Mouse (Mus musculus) heart, embryonic 12.5 days (tissue): ENCODE data around the gene Pth1r. TPM values are rescaled to one million over a fixed set of nuclear protein-coding genes. Genes with fewer than 3 reads are reported as not detected.
A peak's percentile ranks its signal among the peaks of the same experiment; 100 is the strongest.

ENCODE experiments used
- ATAC-seq: fragments of 200-750 bp; cut with Nextera tagmentation; 2 replicates; pipeline ENCODE4 v1.8.0; 2017; ENCODE audit warnings: moderate TSS enrichment, moderate library complexity; ENCODE audit not compliant: insufficient number of reproducible peaks, low FRiP score
- H3K27ac ChIP-seq: fragments of 300-500 bp; sonication (generic); 2 replicates; pipeline ENCODE4 v1.5.1; 2016; ENCODE audit warnings: mild to moderate bottlenecking, moderate library complexity; ENCODE audit not compliant: poor library complexity, severe bottlenecking
- H3K27me3 ChIP-seq: fragments of 300-500 bp; sonication (generic); replicated peaks from 2 replicates; pipeline ENCODE4 v1.6.1; 2016; ENCODE audit warnings: mild to moderate bottlenecking, moderate library complexity
- H3K36me3 ChIP-seq: fragments of 300-500 bp; sonication (generic); 2 replicates; pipeline ENCODE4 v1.6.1; 2016; ENCODE audit warnings: mild to moderate bottlenecking, moderate library complexity
- H3K4me1 ChIP-seq: fragments of 300-500 bp; sonication (generic); replicated peaks from 2 replicates; pipeline ENCODE4 v1.6.1; 2016; ENCODE audit warnings: mild to moderate bottlenecking
- H3K4me2 ChIP-seq: fragments of 300-500 bp; sonication (generic); 2 replicates; pipeline ENCODE4 v1.6.1; 2016; ENCODE audit warnings: mild to moderate bottlenecking, moderate library complexity
- H3K4me3 ChIP-seq: fragments of 300-500 bp; sonication (generic); 2 replicates; pipeline ENCODE4 v1.5.1; 2016; ENCODE audit warnings: mild to moderate bottlenecking
- H3K9ac ChIP-seq: fragments of 300-500 bp; sonication (generic); 2 replicates; pipeline ENCODE4 v1.6.1; 2016; ENCODE audit warnings: mild to moderate bottlenecking, moderate library complexity
- H3K9me3 ChIP-seq: fragments of 300-500 bp; sonication (generic); replicated peaks from 2 replicates; pipeline ENCODE4 v1.6.1; 2016; ENCODE audit warnings: mild to moderate bottlenecking, moderate library complexity
- WGBS: fragments of 180-500 bp; shearing (Covaris S2); methylation state at CpG from one replicate; pipeline ENCODE4 v1.1.7; 2016; 5-methylcytosine and 5-hydroxymethylcytosine counted together
- polyA plus RNA-seq: library from polyadenylated mRNA; unstranded; fragments of >200 nt; fragmentation: Nextera tagmentation; extraction: Ambion mirVana; gene quantifications from 2 replicates; pipeline ENCODE4 v1.2.1, GENCODE M21; 2016

Pth1r gene
- polyA plus RNA-seq, 1 experiment from 2014 or later, result 45.8 TPM

DNA sequence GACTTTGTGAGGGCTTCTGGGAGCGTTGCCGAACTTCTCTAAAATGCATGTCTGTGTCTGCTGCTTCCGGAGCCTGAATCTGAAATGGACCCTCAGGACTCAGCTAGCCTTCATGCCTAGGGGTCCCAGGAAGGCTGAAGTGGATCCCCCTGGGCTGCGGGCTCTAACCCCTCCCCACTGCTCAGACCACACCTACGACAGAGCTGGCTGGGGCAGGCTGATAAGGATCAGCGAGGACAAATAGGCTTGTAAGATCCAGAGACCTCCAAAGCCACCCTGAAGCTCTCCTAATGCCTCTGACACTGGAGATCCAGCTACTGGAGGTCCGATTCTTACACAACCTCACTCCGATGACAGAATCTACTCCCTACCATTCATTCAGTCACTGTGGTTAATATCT, 13.8 kb downstream of the Pth1r start:
- no peaks in the 10 kb centered on the region; the same call in 1 of the 2 replicates for H3K27me3 ChIP-seq
- H3K4me2 ChIP-seq, result peak overlapping the region; percentile 74
- no peak for ATAC-seq
- H3K4me3 ChIP-seq, result peak overlapping the region; percentile 49
- 0 out of 2 replicates have a peak, but pooled peaks cover 21% of the 10 kb centered on the region for H3K36me3 ChIP-seq
- 13% methylated on average over 8 of the region's 8 CpGs for WGBS
- H3K9ac ChIP-seq, result peak overlapping the region; percentile 67
- H3K9me3 ChIP-seq, result no peaks in the 10 kb centered on the region
- H3K27ac ChIP-seq, result peak overlapping the region; percentile 52; the same call in 1 of the 2 replicates
- peaks cover 74% of the 10 kb centered on the region for H3K4me1 ChIP-seq

DNA sequence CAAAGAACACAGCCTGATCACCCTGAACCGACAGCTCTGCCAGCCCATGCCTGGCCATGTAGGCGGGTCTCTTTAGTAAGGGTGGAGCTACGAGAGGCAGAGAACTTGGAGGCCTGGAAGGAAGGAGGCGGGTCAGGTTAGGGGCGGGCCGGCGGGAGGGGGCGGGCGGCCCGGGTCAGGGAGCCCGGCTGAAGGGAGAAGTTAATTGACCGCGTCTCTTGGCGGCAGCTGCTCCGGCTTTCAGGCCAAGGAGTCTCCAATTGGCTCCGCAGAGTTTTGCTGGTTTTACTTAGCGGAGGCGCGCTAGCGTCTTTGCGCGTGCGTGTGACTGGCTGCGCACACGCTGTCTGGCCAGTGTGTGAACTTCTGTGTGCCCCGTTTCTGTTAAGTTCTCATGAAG, 14.3 kb downstream of the Pth1r start:
- peak overlapping the region; percentile 74 for H3K4me2 ChIP-seq
- H3K27me3 ChIP-seq, result no peaks in the 10 kb centered on the region; the same call in 1 of the 2 replicates
- peak overlapping the region; percentile 52; the same call in 1 of the 2 replicates for H3K27ac ChIP-seq
- peaks cover 24% of the 10 kb centered on the region for H3K36me3 ChIP-seq
- H3K9me3 ChIP-seq, result no peaks in the 10 kb centered on the region
- peaks cover 73% of the 10 kb centered on the region for H3K4me1 ChIP-seq
- H3K9ac ChIP-seq, result peak overlapping the region; percentile 67
- WGBS, result under 1% methylated on average over 26 of the region's 26 CpGs
- ATAC-seq, result peak; percentile 87
- peak overlapping the region; percentile 49 for H3K4me3 ChIP-seq

DNA sequence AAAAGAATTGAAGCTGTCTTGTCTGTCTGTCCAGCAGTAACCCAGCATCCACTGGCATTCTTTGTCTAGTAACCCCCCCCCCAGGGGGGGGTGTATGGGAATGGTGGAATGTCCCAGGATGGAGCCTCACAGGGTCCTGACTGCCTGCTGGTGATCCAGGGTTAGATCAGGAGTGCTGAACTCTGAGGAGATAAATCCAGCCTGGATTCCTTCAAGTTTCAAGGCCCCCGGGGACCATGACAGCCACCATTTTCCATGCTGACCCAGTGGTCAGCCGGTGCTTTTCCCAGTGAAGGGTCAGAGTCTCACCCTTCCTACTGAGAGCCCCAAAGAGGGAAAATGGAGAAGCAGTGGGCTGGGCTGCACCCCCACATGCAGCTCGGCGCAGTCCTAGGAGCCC, 15.1 kb downstream of the Pth1r start:
- H3K4me1 ChIP-seq, result peaks cover 67% of the 10 kb centered on the region
- H3K4me3 ChIP-seq, result no peak overlapping the region
- peaks cover 31% of the 10 kb centered on the region for H3K36me3 ChIP-seq
- peak overlapping the region; percentile 74 for H3K4me2 ChIP-seq
- peak overlapping the region; percentile 67 for H3K9ac ChIP-seq
- no peaks in the 10 kb centered on the region for H3K9me3 ChIP-seq
- WGBS, result 54% methylated on average over 4 of the region's 4 CpGs
- ATAC-seq, result no peak
- peaks cover 4% of the 10 kb centered on the region for H3K27me3 ChIP-seq
- no peak overlapping the region for H3K27ac ChIP-seq

DNA sequence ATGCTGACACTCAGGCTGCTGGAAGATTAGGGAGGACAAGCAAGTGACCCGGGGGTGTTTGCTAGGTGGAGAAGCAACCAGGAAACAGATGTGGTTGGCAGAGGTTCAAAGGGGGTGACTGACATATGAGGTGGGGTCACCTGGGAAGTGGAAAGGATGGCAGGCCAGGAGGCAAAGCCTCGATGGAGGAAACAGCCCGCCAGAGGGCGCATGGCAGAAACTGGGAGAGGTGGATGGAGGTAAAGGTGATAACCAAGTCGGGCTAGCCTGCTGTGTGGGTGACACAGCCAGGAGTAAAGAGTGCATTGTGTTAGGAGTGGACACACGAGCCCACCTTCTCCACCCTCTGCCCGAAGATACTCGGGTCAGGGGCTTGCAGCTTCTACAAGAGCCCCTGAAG, 17.1 kb downstream of the Pth1r start:
- Histone ChIP-seq H3K4me3 (no peak overlapping the region), H3K27ac (no peak overlapping the region), H3K27me3 (peaks cover 7% of the 10 kb centered on the region), H3K9me3 (no peaks in the 10 kb centered on the region), H3K36me3 (peaks cover 52% of the 10 kb centered on the region), H3K4me2 (no peak overlapping the region), H3K4me1 (peaks cover 59% of the 10 kb centered on the region), H3K9ac (no peak overlapping the region)
- 20% methylated on average over 8 of the region's 8 CpGs for WGBS
- ATAC-seq, result no peak

DNA sequence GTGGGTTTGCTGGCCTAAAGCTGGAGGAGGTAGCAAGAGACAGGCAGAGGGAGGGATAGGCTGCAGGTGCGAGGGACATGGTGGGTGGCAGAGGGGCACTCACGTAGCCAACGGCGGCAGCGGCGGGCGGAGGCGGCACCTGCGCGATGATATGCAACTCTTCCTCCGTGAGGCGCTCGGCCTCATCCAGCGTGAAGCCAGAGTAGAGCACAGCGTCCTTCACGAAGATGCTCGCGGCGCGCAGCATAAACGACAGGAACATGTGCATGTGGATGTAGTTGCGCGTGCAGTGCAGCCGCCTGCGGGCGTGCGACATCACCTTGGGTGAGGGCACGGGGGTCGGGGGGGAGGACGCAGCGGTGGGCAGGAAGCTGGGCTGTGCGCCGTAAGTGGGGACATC, 20.1 kb downstream of the Pth1r start:
- H3K9ac ChIP-seq, result no peak overlapping the region
- 54% methylated on average over 32 of the region's 33 CpGs for WGBS
- peaks cover 32% of the 10 kb centered on the region for H3K4me1 ChIP-seq
- peaks cover 7% of the 10 kb centered on the region for H3K27me3 ChIP-seq
- ATAC-seq, result no peak
- H3K9me3 ChIP-seq, result no peaks in the 10 kb centered on the region
- no peak overlapping the region for H3K27ac ChIP-seq
- no peak overlapping the region for H3K4me3 ChIP-seq
- H3K36me3 ChIP-seq, result peaks cover 77% of the 10 kb centered on the region
- H3K4me2 ChIP-seq, result no peak overlapping the region

DNA sequence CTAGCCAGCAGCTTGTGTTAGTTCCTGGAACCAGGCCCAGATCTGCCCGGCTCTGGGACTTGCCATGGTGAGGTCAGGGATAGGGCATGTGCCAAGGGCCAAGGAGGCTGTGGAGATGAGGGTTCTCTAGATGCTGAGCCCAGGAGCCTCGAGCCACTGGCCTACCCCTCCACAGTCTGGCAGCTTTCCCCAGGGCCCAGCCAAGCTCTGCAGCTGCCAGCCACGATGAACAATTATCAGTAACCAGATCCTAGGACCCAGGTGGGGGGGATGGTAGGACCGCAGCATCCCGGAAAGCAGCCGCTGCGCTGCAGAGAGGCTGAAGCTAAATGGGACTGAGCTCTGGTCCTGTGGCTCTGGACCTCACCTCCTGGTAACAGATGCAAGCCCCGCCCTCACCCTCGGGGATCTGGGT, 21.2 kb downstream of the Pth1r start:
- Histone ChIP-seq H3K27me3 (peaks cover 7% of the 10 kb centered on the region), H3K27ac (no peak overlapping the region), H3K4me2 (no peak overlapping the region), H3K9me3 (no peaks in the 10 kb centered on the region), H3K9ac (no peak overlapping the region), H3K4me3 (no peak overlapping the region), H3K4me1 (peaks cover 21% of the 10 kb centered on the region), H3K36me3 (peaks cover 83% of the 10 kb centered on the region)
- ATAC-seq, result no peak
- WGBS, result 34% methylated on average over 9 of the region's 9 CpGs

DNA sequence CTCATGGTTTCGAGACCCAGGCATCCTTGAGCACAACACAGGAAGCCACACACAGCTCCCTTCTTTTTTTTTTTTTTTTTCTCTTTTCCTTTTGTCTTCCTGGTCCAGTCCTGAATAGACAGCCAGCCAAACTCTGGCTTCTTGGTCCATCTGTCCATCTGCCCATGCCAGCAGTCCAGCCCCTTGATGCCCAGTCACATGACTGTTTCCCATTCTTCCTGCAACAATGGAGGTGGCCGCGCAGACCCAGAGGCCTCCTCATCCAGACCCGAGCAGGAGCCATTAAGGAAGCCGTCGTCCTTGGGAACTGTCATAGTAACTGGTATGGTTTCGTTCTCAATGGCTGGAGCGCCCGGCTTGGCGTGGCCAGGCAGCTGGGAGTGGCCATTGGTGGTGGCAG, 24.9 kb downstream of the Pth1r start:
- Histone ChIP-seq H3K9ac (no peak overlapping the region), H3K4me2 (no peak overlapping the region), H3K27me3 (peaks cover 4% of the 10 kb centered on the region), H3K9me3 (no peaks in the 10 kb centered on the region), H3K4me1 (peaks cover 24% of the 10 kb centered on the region), H3K27ac (no peak overlapping the region), H3K4me3 (no peak overlapping the region), H3K36me3 (peaks cover 54% of the 10 kb centered on the region)
- WGBS, result 87% methylated on average over 10 of the region's 10 CpGs
- no peak for ATAC-seq

DNA sequence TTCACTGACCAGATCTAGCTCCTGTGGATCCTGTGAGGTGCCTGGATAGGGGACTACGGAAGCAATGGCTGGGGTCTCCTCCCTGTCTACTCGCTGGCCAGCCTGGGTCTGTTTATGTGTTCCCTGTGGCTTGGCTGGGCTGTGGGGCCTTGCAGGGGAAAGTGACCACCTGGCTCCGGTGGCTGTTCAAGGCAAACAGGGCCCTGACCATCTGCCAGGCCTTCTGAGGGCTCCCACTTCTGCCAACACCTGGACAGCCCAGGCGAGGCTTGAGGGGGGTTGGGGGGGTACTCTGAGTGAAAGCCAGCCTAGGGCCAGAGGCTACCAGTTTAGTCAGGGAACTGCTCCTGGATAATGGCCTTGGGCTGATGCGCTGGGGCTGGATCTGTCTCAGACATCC, 27.0 kb downstream of the Pth1r start:
- no peak overlapping the region for H3K9ac ChIP-seq
- no peak for ATAC-seq
- no peaks in the 10 kb centered on the region for H3K27me3 ChIP-seq
- peaks cover 37% of the 10 kb centered on the region for H3K36me3 ChIP-seq
- WGBS, result 64% methylated on average over 5 of the region's 5 CpGs
- H3K27ac ChIP-seq, result no peak overlapping the region
- no peak overlapping the region for H3K4me2 ChIP-seq
- no peak overlapping the region for H3K4me3 ChIP-seq
- no peaks in the 10 kb centered on the region for H3K9me3 ChIP-seq
- H3K4me1 ChIP-seq, result peaks cover 12% of the 10 kb centered on the region

DNA sequence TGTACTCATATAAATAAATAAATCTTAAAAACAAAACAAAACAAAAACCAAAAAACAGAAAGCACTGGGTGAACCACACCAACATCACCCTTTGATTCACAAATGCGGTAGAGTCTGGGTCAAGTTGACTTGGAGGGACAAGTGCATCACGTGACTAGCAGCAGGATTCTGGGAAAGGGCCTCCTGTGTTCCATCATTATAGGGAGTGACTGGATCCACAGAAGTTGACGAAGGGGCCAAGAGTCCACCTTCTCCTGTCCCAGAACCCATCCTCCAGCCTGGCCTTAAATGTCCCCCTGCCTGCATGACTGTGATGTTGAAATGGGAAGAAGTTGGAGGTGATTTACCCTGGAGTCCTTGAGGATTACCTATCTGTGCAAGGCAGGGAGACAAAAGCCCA, 28.1 kb downstream of the Pth1r start:
- no peak for ATAC-seq
- Histone ChIP-seq H3K36me3 (peaks cover 37% of the 10 kb centered on the region), H3K27me3 (no peaks in the 10 kb centered on the region), H3K4me3 (no peak overlapping the region), H3K27ac (no peak overlapping the region), H3K9me3 (no peaks in the 10 kb centered on the region), H3K4me1 (peaks cover 12% of the 10 kb centered on the region), H3K4me2 (no peak overlapping the region), H3K9ac (no peak overlapping the region)
- 73% methylated on average over 3 of the region's 3 CpGs for WGBS

DNA sequence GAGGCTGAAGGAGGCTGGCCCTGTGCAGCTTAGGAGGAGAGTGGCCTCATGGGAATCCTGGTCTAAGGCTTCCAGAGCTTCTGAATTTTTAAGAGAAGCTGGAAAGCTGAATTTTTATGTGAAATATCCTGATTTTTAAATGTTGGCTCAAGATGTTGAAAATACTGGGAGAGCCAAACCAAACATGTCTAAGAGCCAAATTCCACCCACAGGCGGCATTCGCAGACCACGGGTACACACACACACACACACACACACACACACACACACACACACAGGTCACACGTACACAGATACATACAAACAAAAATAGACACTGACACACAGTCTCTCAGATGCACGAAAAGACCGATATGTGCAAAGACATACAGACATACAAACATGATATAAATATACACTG, 28.9 kb downstream of the Pth1r start:
- H3K9ac ChIP-seq, result no peak overlapping the region
- peaks cover 12% of the 10 kb centered on the region for H3K4me1 ChIP-seq
- no peak overlapping the region for H3K27ac ChIP-seq
- no peak overlapping the region for H3K4me3 ChIP-seq
- 95% methylated on average over 6 of the region's 6 CpGs for WGBS
- H3K27me3 ChIP-seq, result no peaks in the 10 kb centered on the region
- peaks cover 33% of the 10 kb centered on the region for H3K36me3 ChIP-seq
- H3K4me2 ChIP-seq, result no peak overlapping the region
- ATAC-seq, result no peak
- H3K9me3 ChIP-seq, result no peaks in the 10 kb centered on the region

DNA sequence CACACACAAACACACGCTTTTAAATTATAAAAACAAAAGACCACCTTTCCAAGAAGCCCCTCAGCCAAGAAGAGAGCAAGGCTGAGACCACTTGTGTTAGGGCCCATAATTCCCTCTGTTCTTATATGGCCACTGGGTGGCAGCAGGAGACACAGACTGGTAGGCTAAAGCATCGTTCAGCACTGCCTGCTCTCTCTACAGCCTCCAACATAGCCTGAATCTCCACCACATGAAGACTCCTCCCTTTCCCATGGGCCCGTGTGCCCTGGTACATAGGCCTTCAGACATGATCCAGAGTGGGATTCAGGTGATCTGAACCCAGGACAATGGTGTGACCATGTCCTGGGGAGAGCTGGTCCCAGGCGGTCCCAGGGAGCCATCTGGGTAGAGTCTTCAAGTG, 30.2 kb downstream of the Pth1r start:
- H3K36me3 ChIP-seq, result peaks cover 36% of the 10 kb centered on the region
- H3K27ac ChIP-seq, result no peak overlapping the region
- H3K9ac ChIP-seq, result no peak overlapping the region
- no peaks in the 10 kb centered on the region for H3K9me3 ChIP-seq
- WGBS, result 30% methylated on average over 4 of the region's 4 CpGs
- peak; percentile 37 for ATAC-seq
- no peak overlapping the region for H3K4me2 ChIP-seq
- H3K4me1 ChIP-seq, result peaks cover 12% of the 10 kb centered on the region
- H3K4me3 ChIP-seq, result no peak overlapping the region
- no peaks in the 10 kb centered on the region for H3K27me3 ChIP-seq

DNA sequence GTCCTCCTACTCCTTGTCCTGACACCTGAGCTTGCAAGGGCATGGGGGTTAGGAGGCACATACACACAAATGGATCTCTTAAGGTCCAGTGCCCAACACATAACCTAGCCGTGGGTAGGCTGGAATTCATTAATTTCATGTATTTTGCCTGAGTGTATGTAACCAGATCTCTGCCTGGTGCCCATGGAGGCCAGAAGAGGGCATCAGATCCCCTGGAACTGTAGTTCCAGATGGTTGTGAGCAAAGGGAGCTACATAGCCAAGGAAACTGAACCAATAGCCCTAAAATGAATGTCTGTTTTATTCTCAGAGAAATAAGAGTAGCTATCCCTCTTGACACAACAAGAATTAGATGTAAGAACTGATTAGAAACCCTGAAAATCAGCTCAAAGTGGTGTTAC, 31.5 kb downstream of the Pth1r start:
- no peak for ATAC-seq
- Histone ChIP-seq H3K4me2 (no peak overlapping the region), H3K9me3 (no peaks in the 10 kb centered on the region), H3K4me1 (peaks cover 12% of the 10 kb centered on the region), H3K27ac (no peak overlapping the region), H3K9ac (no peak overlapping the region), H3K4me3 (no peak overlapping the region), H3K36me3 (peaks cover 38% of the 10 kb centered on the region), H3K27me3 (no peaks in the 10 kb centered on the region)
- 51% methylated on average over 1 of the region's 1 CpGs for WGBS
